Mouse (Mus musculus) heart, adult 18-20 months (tissue): Measurements from ENCODE around the gene B3gnt2. TPM values are rescaled to one million over a fixed set of nuclear protein-coding genes. Genes with fewer than 3 reads are reported as not detected.
A peak's percentile ranks its signal among the peaks of the same experiment; 100 is the strongest.

Experiments used
- DNase-seq, 2 experiments: peaks; one replicate each; pipeline ENCODE4 v3.0.0; 2021 to 2022; ENCODE audit warnings: mixed read lengths in 1 of 2
- total RNA-seq, 2 experiments: library from RNA; stranded (reverse); gene quantifications; 2 replicates each; pipeline ENCODE4 v1.2.3; 2021

The B3gnt2 gene
- total RNA-seq, 2 experiments from 2014 or later = 2.4 to 5.9 TPM

- DNase-seq = no peak
Measured at GRCm38 (mm10) chr11:22815877-22816276, 44.9 kb downstream of the B3gnt2 start.

- no peak for DNase-seq
Measured at GRCm38 (mm10) chr11:22815143-22815542, 45.6 kb downstream of the B3gnt2 start.

GRCm38 (mm10) chr11:22813921-22814704 is 46.6 kb downstream of the B3gnt2 start:
- DNase-seq = peak in 1 of 2 experiments; percentile 33

- no peak for DNase-seq
Measured at GRCm38 (mm10) chr11:22813427-22813826, 47.3 kb downstream of the B3gnt2 start.

- DNase-seq = no peak
Measured at GRCm38 (mm10) chr11:22811413-22811812, 49.3 kb downstream of the B3gnt2 start.

- no peak for DNase-seq
Measured at GRCm38 (mm10) chr11:22809465-22810096, 51.2 kb downstream of the B3gnt2 start.

- DNase-seq = no peak
Measured at GRCm38 (mm10) chr11:22808040-22808439, 52.7 kb downstream of the B3gnt2 start.

GRCm38 (mm10) chr11:22805171-22805570 is 55.6 kb downstream of the B3gnt2 start:
- no peak for DNase-seq

- no peak for DNase-seq
Measured at GRCm38 (mm10) chr11:22799987-22800424, 60.8 kb downstream of the B3gnt2 start.

GRCm38 (mm10) chr11:22798916-22799315 is 61.8 kb downstream of the B3gnt2 start:
- DNase-seq = no peak

GRCm38 (mm10) chr11:22794734-22795133 is 66.0 kb downstream of the B3gnt2 start:
- no peak for DNase-seq

GRCm38 (mm10) chr11:22793881-22794203 is 66.9 kb downstream of the B3gnt2 start:
- no peak for DNase-seq

- DNase-seq = no peak
Measured at GRCm38 (mm10) chr11:22793176-22793880, 67.4 kb downstream of the B3gnt2 start.

GRCm38 (mm10) chr11:22792149-22792548 is 68.6 kb downstream of the B3gnt2 start:
- DNase-seq = no peak

GRCm38 (mm10) chr11:22791726-22792125 is 69.0 kb downstream of the B3gnt2 start:
- DNase-seq = no peak

GRCm38 (mm10) chr11:22787833-22788232 is 72.9 kb downstream of the B3gnt2 start:
- DNase-seq = no peak

GRCm38 (mm10) chr11:22784477-22784876 is 76.3 kb downstream of the B3gnt2 start:
- DNase-seq = no peak

- DNase-seq = peak in 1 of 2 experiments; percentile 54
Measured at GRCm38 (mm10) chr11:22782705-22783124, 78.0 kb downstream of the B3gnt2 start.

- no peak for DNase-seq
Measured at GRCm38 (mm10) chr11:22781190-22781589, 79.6 kb downstream of the B3gnt2 start.

- peak in 1 of 2 experiments; percentile 27 for DNase-seq
Measured at GRCm38 (mm10) chr11:22780761-22781160, 80.0 kb downstream of the B3gnt2 start.

GRCm38 (mm10) chr11:22779821-22780551 is 80.8 kb downstream of the B3gnt2 start:
- peak; percentile 22 to 42 for DNase-seq

GRCm38 (mm10) chr11:22778596-22778995 is 82.2 kb downstream of the B3gnt2 start:
- no peak for DNase-seq
